Mouse (Mus musculus) liver, adult 2 months (tissue): Measurements from ENCODE around the gene Cfap299.

Experiments used
- CTCF ChIP-seq: fragments of 200-500 bp; IDR thresholded peaks from 2 replicates; pipeline ENCODE4 v1.5.1; 2011; ENCODE audit warnings: low read depth, low read length, control low read depth
- POLR2A ChIP-seq: fragments of 200-500 bp; IDR thresholded peaks from 2 replicates; pipeline ENCODE4 v1.6.1; 2011; ENCODE audit warnings: low read length, control low read depth; ENCODE audit not compliant: insufficient read depth; ENCODE audit errors: extremely low read depth

DNA sequence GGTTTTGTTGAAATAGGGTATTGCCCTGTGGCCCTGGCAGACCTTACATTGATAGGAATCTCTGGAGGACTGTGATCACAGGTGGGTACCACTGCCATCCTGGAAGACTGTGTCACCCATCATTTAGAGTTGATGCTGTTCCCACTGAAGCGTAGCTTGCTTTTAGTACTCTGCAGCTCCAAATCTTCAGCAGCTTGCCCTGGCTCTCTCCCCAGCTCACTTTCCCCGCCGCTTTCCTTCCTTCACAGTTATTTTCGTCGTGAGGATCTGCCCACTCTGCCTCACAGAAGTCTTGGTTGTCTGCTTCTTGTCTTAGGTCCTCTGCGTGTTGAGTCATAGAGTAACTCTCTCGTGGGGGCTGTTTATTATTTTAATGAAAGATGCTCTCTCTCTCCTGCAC, 40.3 kb downstream of the Cfap299 start:
- TF ChIP-seq CTCF = no peak
- TF ChIP-seq POLR2A = no peak
